ENCODE assay signal across 8 mouse cellular contexts in genomic region chr7:46606391-46607030, GRCm38 (mm10). TPM values are rescaled to one million over a fixed set of nuclear protein-coding genes. Genes with fewer than 3 reads are reported as not detected.
DNase-seq lines count a peak whose midpoint lies in the region; ATAC-seq and TF ChIP-seq lines count a peak whose summit lies in the region.

No protein-coding gene starts in this region.

- no peak for TF ChIP-seq POLR2A in testis, adult 2 months (IDR thresholded peaks at IDR 0.05; ENCODE audit: control insufficient read depth, low read depth, low read length)

- peaks cover 17% of the 10 kb centered on the region for H3K4me1 ChIP-seq in heart, embryonic 16.5 days (ENCODE audit: control insufficient read depth, insufficient read depth, low read length)
- no peaks in the 10 kb centered on the region for H3K4me1 ChIP-seq in liver, postnatal 0 days (ENCODE audit: insufficient read depth)
- peaks cover 18% of the 10 kb centered on the region for H3K4me1 ChIP-seq in neural tube, embryonic 13.5 days (replicated peaks)
- H3K4me1 ChIP-seq in testis, adult 2 months (ENCODE audit: control insufficient read depth, insufficient read depth, low read length), result peaks cover 5% of the 10 kb centered on the region; the same call in 1 of the 2 replicates

- no peak overlapping the region for H3K9ac ChIP-seq in heart, embryonic 16.5 days (ENCODE audit: low read length)
- H3K9ac ChIP-seq in liver, postnatal 0 days (replicated peaks), result no peak overlapping the region
- H3K9ac ChIP-seq in neural tube, embryonic 13.5 days, result no peak overlapping the region

- no peaks in the 10 kb centered on the region for H3K27me3 ChIP-seq in heart, embryonic 16.5 days (ENCODE audit: control insufficient read depth, insufficient read depth, low read length)
- H3K27me3 ChIP-seq in liver, postnatal 0 days (ENCODE audit: insufficient read depth, low read length), result no peaks in the 10 kb centered on the region
- no peaks in the 10 kb centered on the region for H3K27me3 ChIP-seq in neural tube, embryonic 13.5 days
- no peaks in the 10 kb centered on the region for H3K27me3 ChIP-seq in testis, adult 2 months (ENCODE audit: control insufficient read depth, insufficient read depth, low read length)

- no peak overlapping the region for H3K4me2 ChIP-seq in heart, embryonic 16.5 days (ENCODE audit: low read depth, low read length)
- peak overlapping the region; percentile 35; the same call in 1 of the 2 replicates for H3K4me2 ChIP-seq in liver, postnatal 0 days (ENCODE audit: low read depth, low read length)
- H3K4me2 ChIP-seq in neural tube, embryonic 13.5 days, result no peak overlapping the region

- H3K27ac ChIP-seq in heart, embryonic 16.5 days (ENCODE audit: low read length), result no peak overlapping the region
- 0 out of 2 replicates have a peak overlapping the region, but pooled peaks have one; percentile 22 for H3K27ac ChIP-seq in liver, postnatal 0 days (ENCODE audit: low read depth)
- no peak overlapping the region for H3K27ac ChIP-seq in neural tube, embryonic 13.5 days (replicated peaks)
- no peak overlapping the region for H3K27ac ChIP-seq in testis, adult 2 months (ENCODE audit: control insufficient read depth, insufficient read depth, low read depth, low read length)

- H3K4me3 ChIP-seq in heart, embryonic 16.5 days (ENCODE audit: low read length), result no peak overlapping the region
- no peak overlapping the region for H3K4me3 ChIP-seq in liver, postnatal 0 days (ENCODE audit: low read depth, low read length)
- no peak overlapping the region for H3K4me3 ChIP-seq in neural tube, embryonic 13.5 days
- no peak overlapping the region for H3K4me3 ChIP-seq in testis, adult 2 months (ENCODE audit: control insufficient read depth, low read depth, low read length)

- intact Hi-C loops in gastrocnemius, postnatal 14 days (cut with DNase I; ENCODE audit: low total_unique reads), result loop anchor here (5.0 to 10.0 kb wide), 3 partner anchors 72 to 324 kb away; no protein-coding TSS in a partner anchor

- ATAC-seq in heart, embryonic 16.5 days (replicated peaks; ENCODE audit: extremely low read depth, insufficient read depth, low FRiP score), result peak; percentile 51; the same call in 1 of the 2 replicates
- peak; percentile 56; the same call in 1 of the 2 replicates for ATAC-seq in liver, postnatal 0 days
- ATAC-seq in neural tube, embryonic 13.5 days (ENCODE audit: low read depth), result peak; percentile 51; the same call in 1 of the 2 replicates

- H3K36me3 ChIP-seq in heart, embryonic 16.5 days (ENCODE audit: control insufficient read depth, insufficient read depth), result no peaks in the 10 kb centered on the region
- no peaks in the 10 kb centered on the region for H3K36me3 ChIP-seq in liver, postnatal 0 days (replicated peaks; ENCODE audit: insufficient read depth, low read length)
- peaks cover 10% of the 10 kb centered on the region; the same call in 1 of the 2 replicates for H3K36me3 ChIP-seq in neural tube, embryonic 13.5 days
- no peaks in the 10 kb centered on the region for H3K36me3 ChIP-seq in testis, adult 2 months (ENCODE audit: control insufficient read depth, insufficient read depth, low read length)

- H3K9me3 ChIP-seq in heart, embryonic 16.5 days (replicated peaks; ENCODE audit: control insufficient read depth, low read length), result no peaks in the 10 kb centered on the region
- H3K9me3 ChIP-seq in liver, postnatal 0 days (ENCODE audit: low read length), result no peaks in the 10 kb centered on the region
- H3K9me3 ChIP-seq in neural tube, embryonic 13.5 days, result no peaks in the 10 kb centered on the region

- peak; percentile 92 for TF ChIP-seq CTCF in liver, postnatal 0 days (IDR thresholded peaks at IDR 0.05; ENCODE audit: low read depth)
- peak; percentile 80; the same call in 1 of the 2 replicates for TF ChIP-seq CTCF in testis, adult 2 months (IDR thresholded peaks at IDR 0.05; ENCODE audit: control insufficient read depth, insufficient read depth, insufficient replicate concordance, low read depth, low read length)

- WGBS in heart, embryonic 16.5 days, result 75% methylated on average over 7 of the region's 7 CpGs
- 72% methylated on average over 7 of the region's 7 CpGs for WGBS in liver, postnatal 0 days (ENCODE audit: insufficient replicate concordance)
- 82% methylated on average over 7 of the region's 7 CpGs for WGBS in neural tube, embryonic 13.5 days

- no peak for TF ChIP-seq EP300 in liver, postnatal 0 days (IDR thresholded peaks at IDR 0.05; ENCODE audit: low read depth)

- no peak for DNase-seq in heart, adult 8-10 months (ENCODE audit: low spot score)
- peak; percentile 96 to 98 for DNase-seq in cerebellum, postnatal 14 days
- peak; percentile 80 for DNase-seq in gastrocnemius, postnatal 14 days
- DNase-seq in kidney, postnatal 14 days, result peak; percentile 79
- DNase-seq in liver, postnatal 0 days, result peak; percentile 77

RNA-seq across cellular contexts. Expression of gene Sergef, which starts 33.1 kb away (rescaled TPM):
- polyA plus RNA-seq in heart, embryonic 16.5 days (2015; fragmentation: Nextera tagmentation; extraction: Ambion mirVana), result 11.0 and 11.4 TPM in 2 replicates
- 1 to 10 TPM; 3.9 to 6.9 (median 5.0) TPM for total RNA-seq in heart, adult 8-10 months (2022)
- 1 to 10 TPM; 3.6 to 4.7 TPM for total RNA-seq in gastrocnemius, postnatal 14 days (2021)
- polyA plus RNA-seq in liver, postnatal 0 days (2015; fragmentation: Nextera tagmentation; extraction: Ambion mirVana), result 3.8 and 4.3 TPM in 2 replicates
- 30.7 and 34.0 TPM in 2 replicates for polyA plus RNA-seq in neural tube, embryonic 13.5 days (2015; fragmentation: Nextera tagmentation; extraction: Ambion mirVana)
- polyA plus RNA-seq in testis, adult 2 months (2012; rRNA removed), result 6.8 and 7.7 TPM in 2 replicates
